Mouse (Mus musculus) intestine, embryonic 16.5 days (tissue): Measurements from ENCODE around the gene S100a3. TPM values are rescaled to one million over a fixed set of nuclear protein-coding genes. Genes with fewer than 3 reads are reported as not detected.
A peak's percentile ranks its signal among the peaks of the same experiment; 100 is the strongest.

ENCODE experiments used
- ATAC-seq: fragments of 200-750 bp; cut with Nextera tagmentation; 2 replicates; pipeline ENCODE4 v1.8.0; 2017; ENCODE audit warnings: moderate TSS enrichment, moderate library complexity
- H3K27ac ChIP-seq: fragments of 300-500 bp; sonication (generic); 2 replicates; pipeline ENCODE4 v1.5.1; 2014; ENCODE audit warnings: mild to moderate bottlenecking, low read length
- H3K27me3 ChIP-seq: fragments of 300-500 bp; sonication (generic); replicated peaks from 2 replicates; pipeline ENCODE4 v1.6.1; 2014; ENCODE audit warnings: low read length, control low read depth, mixed read lengths; ENCODE audit not compliant: control insufficient read depth, insufficient read depth
- H3K36me3 ChIP-seq: fragments of 300-500 bp; sonication (generic); 2 replicates; pipeline ENCODE4 v1.6.1; 2014; ENCODE audit warnings: low read length, control low read depth; ENCODE audit not compliant: control insufficient read depth, insufficient read depth
- H3K4me1 ChIP-seq: fragments of 300-500 bp; sonication (generic); 2 replicates; pipeline ENCODE4 v1.6.1; 2014; ENCODE audit warnings: low read length, control low read depth, mixed read lengths; ENCODE audit not compliant: control insufficient read depth, insufficient read depth
- H3K4me2 ChIP-seq: fragments of 300-500 bp; sonication (generic); 2 replicates; pipeline ENCODE4 v1.6.1; 2014; ENCODE audit warnings: low read depth, low read length, control low read depth
- H3K4me3 ChIP-seq: fragments of 300-500 bp; sonication (generic); 2 replicates; pipeline ENCODE4 v1.5.1; 2014; ENCODE audit warnings: mild to moderate bottlenecking, low read length
- H3K9ac ChIP-seq: fragments of 300-500 bp; sonication (generic); 2 replicates; pipeline ENCODE4 v1.6.1; 2014; ENCODE audit warnings: low read depth, low read length
- H3K9me3 ChIP-seq: fragments of 300-500 bp; sonication (generic); 2 replicates; pipeline ENCODE4 v1.6.1; 2016; ENCODE audit warnings: low read length, control low read depth; ENCODE audit not compliant: control insufficient read depth
- WGBS: fragments of 180-500 bp; shearing (Covaris S2); extraction: QIAGEN DNeasy Blood & Tissue Kit; methylation state at CpG from one replicate; pipeline ENCODE4 v1.1.7; 2014; 5-methylcytosine and 5-hydroxymethylcytosine counted together
- polyA plus RNA-seq: library from polyadenylated mRNA; unstranded; fragments of >200 nt; fragmentation: Nextera tagmentation; extraction: Ambion mirVana; gene quantifications from 2 replicates; pipeline ENCODE4 v1.2.1, GENCODE M21; 2015

S100a3 gene
- polyA plus RNA-seq, 1 experiment from 2014 or later = 0.29 TPM

DNA sequence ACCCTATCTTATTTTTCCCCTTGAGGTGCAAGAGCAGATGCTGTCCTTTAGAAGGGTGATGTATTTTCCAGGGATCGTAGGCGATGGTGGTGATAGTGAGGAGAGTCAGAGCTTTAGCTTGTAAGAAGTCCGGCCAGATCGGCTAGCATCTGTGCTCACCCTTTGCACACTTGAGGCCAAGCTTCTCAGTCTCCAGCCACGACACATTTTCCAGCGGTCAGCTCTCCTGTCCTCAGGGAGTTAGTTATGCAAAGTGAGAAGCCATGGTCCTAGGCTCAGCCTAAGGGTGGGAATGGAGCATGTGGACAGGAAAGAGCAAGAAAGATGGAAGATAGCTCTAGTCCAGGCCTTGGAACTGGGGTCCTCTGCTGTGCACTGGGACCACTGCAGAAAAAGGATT is 36.4 kb downstream of the S100a3 start:
- Histone ChIP-seq H3K9me3 (no peaks in the 10 kb centered on the region), H3K9ac (no peak overlapping the region), H3K4me1 (no peaks in the 10 kb centered on the region), H3K27me3 (no peaks in the 10 kb centered on the region), H3K27ac (no peak overlapping the region), H3K36me3 (no peaks in the 10 kb centered on the region), H3K4me2 (no peak overlapping the region), H3K4me3 (no peak overlapping the region)
- WGBS = 90% methylated on average over 6 of the region's 6 CpGs
- ATAC-seq = no peak

DNA sequence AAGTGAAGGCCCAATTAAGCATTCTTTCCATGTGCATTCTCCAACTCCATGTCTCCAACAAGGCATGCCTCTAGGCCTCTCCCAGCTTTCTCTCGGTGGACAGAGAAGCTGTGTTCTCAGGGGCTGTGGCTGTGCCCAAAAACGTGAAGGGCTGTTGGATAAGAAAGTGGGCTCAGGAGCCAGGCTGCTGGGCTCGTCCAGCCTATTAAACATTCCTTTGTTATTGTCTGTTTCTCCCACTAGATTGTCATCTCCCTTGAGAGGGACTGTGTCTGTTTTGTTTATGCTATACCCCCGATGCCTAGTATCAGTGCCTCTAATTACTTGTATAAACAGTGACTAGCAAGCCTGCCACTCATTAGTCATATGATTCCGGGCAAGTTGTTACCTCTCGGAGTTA is 37.4 kb downstream of the S100a3 start:
- no peak for ATAC-seq
- Histone ChIP-seq H3K27me3 (no peaks in the 10 kb centered on the region), H3K4me3 (no peak overlapping the region), H3K9me3 (no peaks in the 10 kb centered on the region), H3K4me2 (no peak overlapping the region), H3K36me3 (no peaks in the 10 kb centered on the region), H3K9ac (no peak overlapping the region), H3K4me1 (no peaks in the 10 kb centered on the region), H3K27ac (no peak overlapping the region)
- 35% methylated on average over 6 of the region's 6 CpGs for WGBS

DNA sequence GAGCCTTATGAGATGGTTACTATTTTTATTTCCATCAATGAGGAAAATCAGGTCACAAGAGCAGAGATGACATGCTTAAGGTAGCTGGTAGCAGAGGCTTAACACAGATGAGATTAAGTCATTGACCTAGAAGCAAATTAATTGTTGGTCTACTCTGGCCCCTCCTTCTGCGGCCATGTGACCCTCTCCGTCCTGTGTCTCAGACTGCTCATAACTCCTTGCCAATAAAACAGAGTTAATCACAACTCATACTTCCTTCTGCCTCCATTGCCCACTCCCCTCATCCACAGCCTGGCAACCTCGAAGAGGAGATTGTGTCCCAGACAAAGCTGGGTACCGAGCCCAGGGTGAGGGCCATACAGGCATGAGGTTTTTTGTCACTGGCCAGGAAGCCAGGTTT is 37.8 kb downstream of the S100a3 start:
- Histone ChIP-seq H3K4me1 (no peaks in the 10 kb centered on the region), H3K27me3 (no peaks in the 10 kb centered on the region), H3K9me3 (no peaks in the 10 kb centered on the region), H3K9ac (no peak overlapping the region), H3K4me3 (no peak overlapping the region), H3K36me3 (no peaks in the 10 kb centered on the region), H3K27ac (no peak overlapping the region), H3K4me2 (no peak overlapping the region)
- WGBS = 73% methylated on average over 4 of the region's 4 CpGs
- no peak for ATAC-seq

DNA sequence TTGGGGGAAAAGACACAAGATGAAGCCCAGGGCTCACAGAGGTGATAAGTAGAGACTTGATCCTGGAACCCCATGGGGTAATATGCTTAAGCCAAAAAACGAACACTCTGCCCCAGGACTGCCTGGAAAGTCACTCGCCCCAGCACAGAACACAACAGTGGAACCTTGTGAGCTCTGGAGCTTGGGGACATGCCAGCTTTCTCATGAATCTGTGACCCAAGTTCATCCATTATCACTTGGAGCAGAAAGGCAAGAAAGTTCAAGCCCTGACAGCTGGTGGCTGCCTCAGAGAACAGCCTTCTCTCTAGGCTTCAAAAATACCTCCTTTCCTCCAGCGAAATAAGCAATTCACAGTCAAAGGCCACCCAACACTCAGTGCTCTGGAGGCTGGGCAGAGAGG is 39.0 kb downstream of the S100a3 start:
- Histone ChIP-seq H3K4me2 (no peak overlapping the region), H3K9ac (no peak overlapping the region), H3K9me3 (no peaks in the 10 kb centered on the region), H3K4me1 (peaks cover 5% of the 10 kb centered on the region), H3K27me3 (no peaks in the 10 kb centered on the region), H3K36me3 (no peaks in the 10 kb centered on the region), H3K27ac (no peak overlapping the region), H3K4me3 (no peak overlapping the region)
- ATAC-seq = no peak
- WGBS = 71% methylated on average over 3 of the region's 3 CpGs

DNA sequence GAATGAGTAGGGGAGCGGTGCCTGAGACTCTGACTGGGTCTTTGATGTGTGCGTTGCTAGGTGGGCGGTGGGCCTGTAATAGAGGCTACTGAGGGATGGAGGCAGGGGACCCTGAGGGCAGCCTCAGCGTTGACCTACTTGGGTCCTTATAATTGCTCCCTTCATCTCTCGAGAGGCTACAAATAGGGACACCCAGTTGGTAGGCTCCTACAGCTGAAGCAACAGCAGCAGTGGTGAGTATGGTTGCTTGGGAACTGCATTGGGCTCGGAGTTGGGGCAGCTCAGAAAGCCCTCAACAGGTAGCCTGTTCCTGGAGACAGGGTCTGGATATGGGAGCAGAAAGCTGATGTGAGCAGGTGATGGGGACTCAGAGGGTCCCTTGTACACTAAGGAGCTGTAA is 39.7 kb downstream of the S100a3 start:
- Histone ChIP-seq H3K9me3 (no peaks in the 10 kb centered on the region), H3K4me1 (peaks cover 12% of the 10 kb centered on the region), H3K27me3 (no peaks in the 10 kb centered on the region), H3K4me2 (no peak overlapping the region), H3K9ac (no peak overlapping the region), H3K27ac (no peak overlapping the region), H3K36me3 (no peaks in the 10 kb centered on the region), H3K4me3 (no peak overlapping the region)
- WGBS = 89% methylated on average over 6 of the region's 6 CpGs
- no peak for ATAC-seq

DNA sequence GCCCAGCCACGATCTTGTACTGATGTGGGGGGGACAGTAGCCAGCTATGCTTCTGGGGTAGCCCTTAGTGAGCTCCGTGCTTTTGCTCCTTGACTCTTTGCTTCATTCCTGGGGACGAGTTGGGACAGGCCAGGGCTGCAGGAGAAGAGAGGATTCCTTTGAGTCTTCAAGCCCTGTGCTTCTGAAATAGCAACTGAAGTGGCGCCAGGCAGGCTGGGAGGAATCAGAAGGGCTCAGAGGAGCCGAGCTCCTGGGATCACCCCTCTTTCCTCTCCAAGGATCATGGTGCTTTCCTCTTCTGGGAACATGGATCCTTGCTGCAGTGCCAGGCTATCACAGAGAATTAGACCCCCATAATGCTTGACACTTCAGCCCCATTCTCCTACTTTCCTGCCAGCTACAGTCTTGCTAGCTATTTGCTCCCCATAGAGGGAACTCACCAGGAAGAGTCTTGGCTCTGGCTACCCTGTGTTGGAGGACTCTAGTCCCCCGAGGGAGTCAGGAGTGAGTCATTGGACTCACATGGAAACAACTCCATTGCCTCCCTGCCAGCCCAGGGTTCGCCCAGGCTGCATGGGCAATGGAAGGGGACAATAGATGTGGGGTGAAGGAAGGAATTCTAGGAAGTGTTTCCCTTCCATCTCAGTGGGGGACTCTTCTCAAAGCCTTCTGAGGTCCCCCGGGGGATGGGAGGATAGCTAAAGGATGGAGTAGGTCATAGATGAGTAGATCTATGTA is 40.2 kb downstream of the S100a3 start:
- no peak overlapping the region for H3K27ac ChIP-seq
- no peaks in the 10 kb centered on the region for H3K36me3 ChIP-seq
- H3K4me1 ChIP-seq = peaks cover 16% of the 10 kb centered on the region
- no peak for ATAC-seq
- H3K4me3 ChIP-seq = no peak overlapping the region
- H3K4me2 ChIP-seq = no peak overlapping the region
- 77% methylated on average over 8 of the region's 8 CpGs for WGBS
- H3K9ac ChIP-seq = no peak overlapping the region
- no peaks in the 10 kb centered on the region for H3K27me3 ChIP-seq
- H3K9me3 ChIP-seq = no peaks in the 10 kb centered on the region

DNA sequence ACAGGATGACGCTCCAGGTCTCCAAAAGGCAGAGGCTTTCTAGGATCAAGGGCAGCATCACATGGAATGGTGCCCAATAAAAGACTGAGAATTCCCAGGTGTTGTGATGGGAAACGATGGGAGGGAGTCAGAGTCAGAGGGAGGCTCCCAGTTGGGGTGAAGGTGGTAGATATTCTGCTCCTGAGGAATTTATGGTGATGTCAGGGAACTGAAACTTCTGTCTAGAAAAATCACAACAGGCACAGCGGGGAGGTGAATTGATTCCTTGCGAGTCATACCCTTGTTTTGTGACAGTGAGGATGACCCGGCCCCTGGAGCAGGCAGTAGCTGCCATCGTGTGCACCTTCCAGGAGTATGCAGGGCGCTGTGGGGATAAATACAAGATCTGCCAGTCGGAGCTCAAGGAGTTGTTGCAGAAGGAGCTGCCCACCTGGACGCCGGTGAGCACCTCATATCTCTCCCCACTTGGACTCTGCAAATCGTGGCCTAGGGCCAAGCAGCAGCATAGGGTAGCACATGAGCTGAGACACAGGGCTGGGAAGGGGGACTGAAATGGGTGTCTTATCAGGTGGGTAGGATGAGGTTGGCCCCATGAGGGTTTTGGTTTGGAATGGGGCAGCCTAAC is 41.2 kb downstream of the S100a3 start, which contains the start of gene Gm42674:
Gene Gm42674, plus strand, starts transcription at position 419 of the 625 bp plus-strand sequence.
- 79% methylated on average over 11 of the region's 11 CpGs for WGBS
- peaks cover 18% of the 10 kb centered on the region for H3K4me1 ChIP-seq
- H3K27me3 ChIP-seq = no peaks in the 10 kb centered on the region
- H3K4me3 ChIP-seq = no peak within 1 kb of the TSS
- H3K9ac ChIP-seq = no peak within 1 kb of the TSS
- H3K27ac ChIP-seq = no peak within 1 kb of the TSS
- no peaks in the 10 kb centered on the region for H3K9me3 ChIP-seq
- ATAC-seq = no peak
- H3K36me3 ChIP-seq = no peaks in the 10 kb centered on the region
- H3K4me2 ChIP-seq = no peak within 1 kb of the TSS

DNA sequence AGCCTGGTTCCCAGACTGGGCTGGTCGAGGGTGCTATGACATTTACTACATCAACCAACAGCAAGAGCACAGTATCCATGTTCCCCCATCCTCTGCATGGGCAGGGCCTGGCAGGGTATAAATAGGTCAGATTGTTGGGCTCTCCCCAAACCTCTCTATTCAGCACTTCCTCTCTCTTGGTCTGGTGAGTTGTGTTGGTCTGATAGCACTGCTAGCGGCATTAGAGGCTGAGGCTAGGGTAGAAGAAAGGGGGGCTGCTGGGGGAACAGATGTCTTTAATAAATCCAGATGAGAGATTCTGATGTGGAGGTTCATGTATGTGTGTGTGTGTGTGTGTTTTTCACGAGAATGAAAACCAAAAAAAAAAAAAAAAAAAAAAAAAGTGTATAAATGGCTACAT is 43.2 kb downstream of the S100a3 start, which contains the start of gene S100a4:
Gene S100a4, plus strand, starts transcription at position 149 of the 400 bp plus-strand sequence.
- H3K36me3 ChIP-seq = no peaks in the 10 kb centered on the region
- peak within 1 kb of the TSS; percentile 61 for H3K27ac ChIP-seq
- no peak within 1 kb of the TSS for H3K9ac ChIP-seq
- peaks cover 18% of the 10 kb centered on the region for H3K4me1 ChIP-seq
- no peaks in the 10 kb centered on the region for H3K9me3 ChIP-seq
- H3K27me3 ChIP-seq = no peaks in the 10 kb centered on the region
- no peak within 1 kb of the TSS for H3K4me2 ChIP-seq
- no peak within 1 kb of the TSS for H3K4me3 ChIP-seq
- 43% methylated on average over 3 of the region's 3 CpGs for WGBS
- ATAC-seq = no peak

DNA sequence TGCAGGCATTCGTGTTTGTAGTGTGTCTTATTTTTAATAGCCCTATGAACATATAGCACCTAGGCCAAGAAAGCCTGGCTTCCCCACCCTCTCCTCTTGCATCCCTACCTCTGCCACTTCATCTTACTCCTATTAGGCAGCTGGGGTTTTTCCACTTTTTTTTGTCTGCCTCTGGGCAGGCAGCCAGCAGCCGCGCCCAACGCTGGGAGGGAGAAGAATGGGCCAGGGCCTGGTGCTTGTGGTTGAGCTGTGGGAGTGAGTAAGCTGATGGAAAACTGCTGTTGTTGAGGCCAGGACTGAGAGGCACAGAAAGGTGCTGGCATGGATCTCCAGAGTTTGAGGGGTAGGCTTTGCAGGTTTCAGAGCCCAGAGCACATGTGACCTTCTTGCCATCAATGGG is 44.0 kb downstream of the S100a3 start:
- H3K4me3 ChIP-seq = no peak overlapping the region
- H3K27ac ChIP-seq = peak overlapping the region; percentile 61
- no peaks in the 10 kb centered on the region for H3K9me3 ChIP-seq
- WGBS = 31% methylated on average over 4 of the region's 4 CpGs
- no peaks in the 10 kb centered on the region for H3K36me3 ChIP-seq
- no peak overlapping the region for H3K9ac ChIP-seq
- H3K27me3 ChIP-seq = no peaks in the 10 kb centered on the region
- peaks cover 21% of the 10 kb centered on the region for H3K4me1 ChIP-seq
- no peak overlapping the region for H3K4me2 ChIP-seq
- ATAC-seq = peak; percentile 61
